ENCODE assay signal across 1 mouse cellular context in genomic region chr7:141423811-141424210, GRCm38 (mm10).
TF ChIP-seq lines count a peak whose summit lies in the region.

No protein-coding gene starts in this region.

TF ChIP-seq in MEL, 35 proteins besides CTCF, POLR2A, EP300 and RAD21:
- TF ChIP-seq JUND (IDR thresholded peaks at IDR 0.05; ENCODE audit: low read depth, low read length) (0 out of 2 replicates have a peak, but pooled peaks have one; percentile 71), SMC3 (IDR thresholded peaks at IDR 0.05; ENCODE audit: low read depth, low read length) (no peak)
